Mouse (Mus musculus): ENCODE data around the gene Aaed1. TPM values are rescaled to one million over a fixed set of nuclear protein-coding genes. Genes with fewer than 3 reads are reported as not detected.

The Aaed1 gene
- polyA plus RNA-seq, 1 experiment from 2014 or later: 16.9 TPM

- Histone ChIP-seq H3K4me1 (no peaks in the 10 kb centered on the region), H3K4me2 (no peak overlapping the region), H3K9ac (no peak overlapping the region), H3K4me3 (replicated peaks) (no peak overlapping the region), H3K27me3 (no peaks in the 10 kb centered on the region), H3K9me3 (no peaks in the 10 kb centered on the region), H3K36me3 (replicated peaks) (no peaks in the 10 kb centered on the region), H3K27ac (no peak overlapping the region)
- ATAC-seq (ENCODE audit: low FRiP score): no peak
- 89% methylated on average over 8 of the region's 8 CpGs for whole genome bisulfite sequencing
Observed at GRCm38 (mm10) chr13:64322561-64323281, 10.2 kb upstream of the Aaed1 start.

- 86% methylated on average over 8 of the region's 8 CpGs for WGBS
- no peak overlapping the region for H3K27ac ChIP-seq
- no peaks in the 10 kb centered on the region for H3K9me3 ChIP-seq
- no peaks in the 10 kb centered on the region for H3K36me3 ChIP-seq (replicated peaks)
- H3K27me3 ChIP-seq: no peaks in the 10 kb centered on the region
- H3K9ac ChIP-seq: no peak overlapping the region
- no peak overlapping the region for H3K4me3 ChIP-seq (replicated peaks)
- H3K4me2 ChIP-seq: no peak overlapping the region
- no peaks in the 10 kb centered on the region for H3K4me1 ChIP-seq
- ATAC-seq (ENCODE audit: low FRiP score): no peak
Observed at GRCm38 (mm10) chr13:64320334-64320733, 7.8 kb upstream of the Aaed1 start.

GRCm38 (mm10) chr13:64319782-64320181 lies 7.3 kb upstream of the Aaed1 start:
- no peak overlapping the region for H3K4me2 ChIP-seq
- no peaks in the 10 kb centered on the region for H3K9me3 ChIP-seq
- no peaks in the 10 kb centered on the region for H3K4me1 ChIP-seq
- H3K27me3 ChIP-seq: no peaks in the 10 kb centered on the region
- no peaks in the 10 kb centered on the region for H3K36me3 ChIP-seq (replicated peaks)
- H3K4me3 ChIP-seq (replicated peaks): no peak overlapping the region
- no peak for ATAC-seq (ENCODE audit: low FRiP score)
- no peak overlapping the region for H3K9ac ChIP-seq
- no peak overlapping the region for H3K27ac ChIP-seq

- Histone ChIP-seq H3K4me3 (replicated peaks) (no peak overlapping the region), H3K4me1 (no peaks in the 10 kb centered on the region), H3K27ac (no peak overlapping the region), H3K4me2 (no peak overlapping the region), H3K9ac (no peak overlapping the region), H3K27me3 (no peaks in the 10 kb centered on the region; the same call in 1 of the 2 replicates), H3K9me3 (no peaks in the 10 kb centered on the region), H3K36me3 (replicated peaks) (no peaks in the 10 kb centered on the region)
- ATAC-seq (ENCODE audit: low FRiP score): no peak
- 63% methylated on average over 2 of the region's 2 CpGs for WGBS
Observed at GRCm38 (mm10) chr13:64318355-64318754, 5.8 kb upstream of the Aaed1 start.

GRCm38 (mm10) chr13:64315483-64316050 lies 3.1 kb upstream of the Aaed1 start:
- Histone ChIP-seq H3K27me3 (no peaks in the 10 kb centered on the region; the same call in 1 of the 2 replicates), H3K27ac (no peak overlapping the region), H3K36me3 (replicated peaks) (no peaks in the 10 kb centered on the region), H3K4me3 (replicated peaks) (no peak overlapping the region), H3K4me2 (no peak overlapping the region), H3K9ac (no peak overlapping the region), H3K4me1 (peaks cover 8% of the 10 kb centered on the region; the same call in 1 of the 2 replicates), H3K9me3 (no peaks in the 10 kb centered on the region)
- no peak for ATAC-seq (ENCODE audit: low FRiP score)
- WGBS: 0% methylated on average over 3 of the region's 3 CpGs

- no peak overlapping the region for H3K9ac ChIP-seq
- H3K36me3 ChIP-seq (replicated peaks): no peaks in the 10 kb centered on the region
- no peaks in the 10 kb centered on the region; the same call in 1 of the 2 replicates for H3K27me3 ChIP-seq
- 76% methylated on average over 3 of the region's 3 CpGs for WGBS
- ATAC-seq (ENCODE audit: low FRiP score): no peak
- H3K4me1 ChIP-seq: peaks cover 8% of the 10 kb centered on the region; the same call in 1 of the 2 replicates
- no peak overlapping the region for H3K4me3 ChIP-seq (replicated peaks)
- no peak overlapping the region for H3K27ac ChIP-seq
- no peak overlapping the region for H3K4me2 ChIP-seq
- no peaks in the 10 kb centered on the region for H3K9me3 ChIP-seq
Observed at GRCm38 (mm10) chr13:64314041-64314440, 1.5 kb upstream of the Aaed1 start.

GRCm38 (mm10) chr13:64312916-64313289 lies 393 bp upstream of the Aaed1 start:
- 2% methylated on average over 2 of the region's 2 CpGs for WGBS
- no peaks in the 10 kb centered on the region; the same call in 1 of the 2 replicates for H3K27me3 ChIP-seq
- no peak overlapping the region for H3K27ac ChIP-seq
- H3K4me3 ChIP-seq (replicated peaks): peak overlapping the region; percentile 65
- H3K36me3 ChIP-seq (replicated peaks): no peaks in the 10 kb centered on the region
- H3K9ac ChIP-seq: no peak overlapping the region
- peak overlapping the region; percentile 59 for H3K4me2 ChIP-seq
- peak; percentile 48 for ATAC-seq (ENCODE audit: low FRiP score)
- H3K4me1 ChIP-seq: peaks cover 8% of the 10 kb centered on the region; the same call in 1 of the 2 replicates
- H3K9me3 ChIP-seq: no peaks in the 10 kb centered on the region

GRCm38 (mm10) chr13:64311266-64311665 lies 1.2 kb downstream of the Aaed1 start:
- 91% methylated on average over 1 of the region's 1 CpGs for WGBS
- Histone ChIP-seq H3K4me1 (peaks cover 8% of the 10 kb centered on the region; the same call in 1 of the 2 replicates), H3K9me3 (no peaks in the 10 kb centered on the region), H3K36me3 (replicated peaks) (no peaks in the 10 kb centered on the region), H3K4me3 (replicated peaks) (no peak overlapping the region), H3K27me3 (no peaks in the 10 kb centered on the region; the same call in 1 of the 2 replicates), H3K27ac (no peak overlapping the region), H3K9ac (no peak overlapping the region), H3K4me2 (peak overlapping the region; percentile 59; the same call in 1 of the 2 replicates)
- ATAC-seq (ENCODE audit: low FRiP score): no peak

GRCm38 (mm10) chr13:64310585-64310984 lies 1.9 kb downstream of the Aaed1 start:
- no peak overlapping the region for H3K4me2 ChIP-seq
- H3K9me3 ChIP-seq: no peaks in the 10 kb centered on the region
- 87% methylated on average over 6 of the region's 6 CpGs for WGBS
- H3K4me1 ChIP-seq: peaks cover 8% of the 10 kb centered on the region; the same call in 1 of the 2 replicates
- no peaks in the 10 kb centered on the region; the same call in 1 of the 2 replicates for H3K27me3 ChIP-seq
- H3K4me3 ChIP-seq (replicated peaks): no peak overlapping the region
- ATAC-seq (ENCODE audit: low FRiP score): no peak
- no peak overlapping the region for H3K9ac ChIP-seq
- H3K36me3 ChIP-seq (replicated peaks): no peaks in the 10 kb centered on the region
- no peak overlapping the region for H3K27ac ChIP-seq

- Histone ChIP-seq H3K9ac (no peak overlapping the region), H3K27me3 (no peaks in the 10 kb centered on the region; the same call in 1 of the 2 replicates), H3K9me3 (no peaks in the 10 kb centered on the region), H3K4me2 (no peak overlapping the region), H3K36me3 (replicated peaks) (no peaks in the 10 kb centered on the region), H3K27ac (no peak overlapping the region), H3K4me1 (peaks cover 8% of the 10 kb centered on the region; the same call in 1 of the 2 replicates), H3K4me3 (replicated peaks) (no peak overlapping the region)
- 91% methylated on average over 11 of the region's 11 CpGs for WGBS
- no peak for ATAC-seq (ENCODE audit: low FRiP score)
Observed at GRCm38 (mm10) chr13:64309842-64310241, 2.7 kb downstream of the Aaed1 start.

- ATAC-seq (ENCODE audit: low FRiP score): no peak
- WGBS: 73% methylated on average over 5 of the region's 5 CpGs
Observed at GRCm38 (mm10) chr13:64309036-64309435, 3.5 kb downstream of the Aaed1 start.

GRCm38 (mm10) chr13:64307508-64307907 lies 5.0 kb downstream of the Aaed1 start:
- Histone ChIP-seq H3K9me3 (no peaks in the 10 kb centered on the region), H3K4me2 (no peak overlapping the region), H3K27me3 (no peaks in the 10 kb centered on the region), H3K27ac (no peak overlapping the region), H3K9ac (no peak overlapping the region), H3K4me1 (peaks cover 5% of the 10 kb centered on the region; the same call in 1 of the 2 replicates), H3K36me3 (replicated peaks) (no peaks in the 10 kb centered on the region), H3K4me3 (replicated peaks) (no peak overlapping the region)
- ATAC-seq (ENCODE audit: low FRiP score): no peak
- 92% methylated on average over 5 of the region's 5 CpGs for WGBS

More at GRCm38 (mm10) chr13:64309036-64309435, 3.5 kb downstream of the Aaed1 start:
- peaks cover 8% of the 10 kb centered on the region; the same call in 1 of the 2 replicates for H3K4me1 ChIP-seq
- no peak overlapping the region for H3K4me2 ChIP-seq
- no peak overlapping the region for H3K27ac ChIP-seq
- H3K9ac ChIP-seq: no peak overlapping the region
- H3K9me3 ChIP-seq: no peaks in the 10 kb centered on the region
- no peaks in the 10 kb centered on the region; the same call in 1 of the 2 replicates for H3K27me3 ChIP-seq
- no peaks in the 10 kb centered on the region for H3K36me3 ChIP-seq (replicated peaks)
- H3K4me3 ChIP-seq (replicated peaks): no peak overlapping the region

All from forebrain, embryonic 12.5 days (tissue).